Mouse (Mus musculus) urinary bladder, postnatal 36 days (tissue): ENCODE measurements around the gene Sez6.

Experiments used
- DNase-seq, 2 experiments: peaks; one replicate each; pipeline ENCODE4 v3.0.0; 2022; ENCODE audit warnings: low spot score in 2 of 2, mixed read lengths in 1 of 2

The Sez6 gene

DNA sequence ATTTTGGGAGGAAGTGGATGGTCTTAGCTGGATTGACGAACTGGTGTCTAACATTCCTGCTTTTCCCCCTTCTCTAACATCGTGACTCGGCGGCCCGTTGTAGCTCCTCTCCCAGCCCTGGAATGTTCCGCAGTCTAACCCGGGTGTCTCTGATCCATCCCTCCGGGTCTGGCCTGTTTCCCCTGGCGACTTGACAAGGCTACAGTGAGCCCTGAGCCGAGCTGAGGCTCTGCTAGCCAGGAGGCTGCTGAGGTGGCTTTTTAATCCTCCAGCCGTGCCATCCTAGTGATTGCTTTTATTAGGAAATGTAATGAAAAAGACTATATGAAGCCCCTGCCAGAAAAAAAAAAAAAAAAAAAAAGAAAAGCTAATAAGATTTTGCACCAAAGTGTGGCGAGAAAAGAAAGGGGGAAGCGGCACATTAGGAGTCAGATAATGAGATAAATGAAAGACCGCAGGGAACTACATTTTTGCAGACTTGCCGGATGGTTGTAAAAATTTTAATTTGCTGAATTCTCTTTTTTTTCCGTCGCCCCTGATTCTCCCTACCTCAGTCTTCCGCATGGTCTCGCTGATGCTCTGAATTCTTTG, 24.4 kb upstream of the Sez6 start:
- no peak for DNase-seq

DNA sequence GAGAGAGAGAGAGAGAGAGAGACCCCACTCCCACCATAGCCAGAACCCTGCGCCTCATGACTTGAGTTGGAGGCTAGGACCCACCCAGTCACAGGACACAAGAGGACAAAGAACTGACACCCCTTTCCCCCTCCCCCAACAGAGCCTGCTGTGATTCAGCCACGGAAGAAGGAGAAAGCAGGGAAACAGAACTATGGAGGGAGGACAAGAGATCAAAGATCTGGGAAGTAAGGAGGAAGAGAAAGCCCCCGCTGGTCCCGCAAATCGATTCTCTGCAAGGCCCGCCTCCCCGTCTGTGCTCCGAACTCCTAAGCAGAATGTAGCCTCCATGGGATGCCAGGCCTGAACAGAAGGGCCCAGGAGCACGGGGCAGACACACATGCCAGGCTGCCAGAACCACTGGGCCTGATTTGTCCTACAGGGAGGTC, 23.8 kb upstream of the Sez6 start:
- DNase-seq = no peak

DNA sequence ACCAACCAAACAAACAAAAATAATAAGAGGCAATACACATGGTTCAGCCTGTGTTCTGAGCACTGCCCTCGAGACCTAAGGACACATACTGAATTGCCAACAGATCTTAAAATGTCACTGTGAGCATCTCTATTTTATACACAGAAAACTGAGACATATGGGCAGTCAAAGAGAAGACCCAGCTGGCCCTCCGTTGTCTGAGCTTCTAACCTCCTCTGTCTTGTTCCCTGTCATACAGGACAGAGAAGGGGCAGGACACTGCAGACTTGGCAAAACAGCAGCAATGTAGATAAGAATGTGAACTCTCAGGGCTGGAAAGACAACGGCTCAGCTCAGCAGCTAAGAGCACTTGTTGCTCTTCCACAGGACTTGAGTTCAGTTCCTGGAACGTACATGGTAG, 22.1 kb upstream of the Sez6 start:
- no peak for DNase-seq

DNA sequence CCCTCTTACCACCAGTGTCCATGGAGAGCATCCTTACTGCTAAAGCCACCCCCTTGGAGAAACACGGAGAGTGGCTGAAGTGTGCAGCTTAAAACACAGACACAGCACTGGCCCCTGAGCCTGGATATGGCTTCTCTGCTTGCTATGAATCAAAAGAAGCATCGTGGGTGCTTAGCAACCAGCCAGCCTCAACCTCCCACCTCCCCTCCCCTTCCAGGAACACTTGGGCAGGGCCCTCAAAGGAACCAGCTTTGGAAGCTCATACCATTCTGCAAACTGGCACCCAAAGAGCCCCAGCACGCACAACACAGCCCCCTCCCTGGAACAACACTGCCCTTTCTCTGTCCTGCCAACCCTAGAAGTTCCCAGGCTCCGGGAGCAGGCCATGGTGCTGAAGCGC, 21.2 kb upstream of the Sez6 start:
- no peak for DNase-seq

DNA sequence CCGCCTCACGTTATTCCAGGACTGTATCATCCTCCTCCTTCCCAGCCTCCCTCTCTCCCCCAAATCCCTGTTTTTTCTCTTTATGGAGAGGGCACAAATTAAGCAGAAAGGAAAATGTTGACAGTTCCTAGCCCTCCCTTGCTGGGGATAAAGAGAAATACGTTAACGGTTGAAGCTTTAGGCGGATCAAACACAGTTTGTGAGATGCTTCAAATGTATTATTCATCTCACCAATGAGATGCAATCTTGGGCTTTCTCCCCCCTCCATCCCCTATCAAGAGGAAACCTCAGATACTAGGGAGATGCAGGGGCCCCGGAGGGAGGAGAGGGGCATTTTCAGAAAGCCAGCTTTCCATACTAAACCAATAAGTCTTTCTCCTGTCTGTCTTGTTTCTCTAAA, 20.8 kb upstream of the Sez6 start:
- DNase-seq = no peak

DNA sequence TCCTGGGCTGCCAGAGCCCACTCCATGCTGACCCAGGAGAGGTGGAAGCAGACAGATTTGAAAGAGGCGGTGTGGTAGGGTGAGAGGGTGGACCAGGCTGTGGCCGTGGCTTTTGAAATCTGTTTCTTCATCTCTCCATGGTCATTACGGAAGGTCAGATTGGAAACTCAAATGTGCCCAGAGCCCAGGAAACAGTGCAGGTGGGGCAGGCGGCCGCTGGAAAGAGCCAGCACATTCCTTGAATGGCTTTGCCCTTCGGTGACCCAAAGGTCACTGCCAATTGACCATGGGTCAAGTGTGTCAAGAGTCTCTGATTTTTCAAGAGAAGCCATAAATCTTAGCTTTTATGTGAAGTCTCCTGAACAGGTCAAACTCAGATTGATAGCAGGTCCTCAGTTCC, 17.1 kb upstream of the Sez6 start:
- DNase-seq = no peak

DNA sequence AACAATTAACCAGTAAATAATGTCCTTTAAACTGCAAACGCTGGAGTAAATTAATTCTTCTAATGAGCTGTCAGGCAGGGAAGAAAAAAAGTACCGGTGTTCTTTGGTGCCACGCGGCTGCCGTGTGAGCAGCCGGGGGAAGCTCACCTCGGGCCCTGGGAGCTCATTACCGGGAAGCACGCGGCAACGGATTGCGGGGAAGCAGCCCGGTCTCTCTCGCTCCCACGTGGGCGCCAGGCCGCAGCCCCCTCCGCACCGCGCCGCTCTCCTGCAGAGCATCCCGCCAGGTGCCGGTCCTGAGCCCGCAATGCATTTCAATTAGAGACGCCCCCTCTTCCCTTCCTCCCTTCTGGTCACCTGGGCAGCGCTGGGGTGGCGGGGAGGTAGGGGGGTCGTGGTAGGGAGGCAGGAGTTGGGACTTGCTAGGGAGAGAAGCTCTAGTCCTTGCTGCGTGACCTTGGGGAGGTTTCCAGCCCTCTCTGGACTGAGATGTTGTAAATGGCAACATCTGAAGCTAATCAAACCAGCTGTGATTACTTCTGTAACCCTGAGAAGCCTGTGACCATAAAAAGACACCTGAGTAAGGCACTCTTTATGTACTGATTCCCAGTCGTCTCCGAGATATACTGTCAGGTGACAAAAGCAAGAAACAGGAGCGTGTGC, 15.9 kb upstream of the Sez6 start:
- DNase-seq = no peak

DNA sequence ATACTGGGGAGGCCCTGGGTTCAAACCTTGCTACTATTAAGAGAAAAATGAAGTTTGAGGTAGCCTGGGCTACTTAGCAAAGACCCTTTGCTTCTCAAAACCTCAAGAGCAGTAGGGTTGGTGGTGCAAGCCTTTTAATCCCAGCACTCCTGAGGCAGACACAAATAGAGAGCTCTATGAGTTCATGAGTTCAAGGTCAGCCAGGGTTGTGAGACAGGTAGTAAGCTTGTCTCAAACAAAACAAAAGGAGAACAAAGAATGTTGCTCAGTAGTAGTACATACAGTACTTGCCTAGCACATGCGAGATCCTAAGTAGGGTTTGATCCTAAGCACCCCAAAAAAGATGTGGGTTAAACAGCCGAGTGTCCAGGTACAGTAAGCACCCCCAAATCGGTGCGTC, 13.9 kb upstream of the Sez6 start:
- DNase-seq = no peak

DNA sequence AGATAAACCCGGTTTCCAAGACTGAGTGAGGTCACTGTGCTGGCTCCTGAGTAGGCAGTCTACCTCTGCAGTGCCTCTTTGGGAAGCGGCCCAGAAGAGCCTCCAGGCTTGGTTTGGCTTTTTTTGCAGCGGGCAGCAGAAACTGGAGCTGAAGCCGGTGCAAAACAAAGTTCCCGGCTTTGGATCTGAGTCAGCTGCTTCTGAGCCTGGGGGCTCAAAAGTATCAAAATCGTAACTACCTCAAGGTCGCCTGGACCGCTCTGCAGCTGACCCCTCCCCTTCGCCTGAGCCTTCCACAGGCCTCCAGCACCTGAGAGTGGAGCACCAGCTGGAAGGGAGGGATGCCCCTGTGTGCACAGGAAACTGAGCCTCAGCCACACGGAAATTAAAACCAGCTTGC, 13.4 kb upstream of the Sez6 start:
- no peak for DNase-seq

DNA sequence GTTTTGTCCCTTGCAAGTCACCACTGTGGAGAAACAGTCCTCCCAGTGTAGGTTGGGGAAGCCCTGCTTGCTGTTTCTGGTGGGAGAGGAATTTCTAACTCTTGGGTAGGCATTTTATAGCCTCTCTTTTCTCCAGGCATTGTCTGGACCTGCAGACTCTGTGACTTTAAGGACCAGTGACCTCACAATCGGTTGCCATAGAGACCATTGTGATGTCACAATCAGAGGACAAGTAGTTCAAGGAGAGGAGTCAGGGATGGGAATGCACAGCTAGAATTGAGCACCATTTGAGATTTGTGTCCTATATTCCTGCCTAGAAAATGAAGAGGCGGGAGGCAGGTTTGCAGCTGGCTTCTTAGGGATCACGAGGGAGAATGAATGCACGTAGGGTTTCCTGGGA, 7.3 kb upstream of the Sez6 start:
- DNase-seq = no peak

DNA sequence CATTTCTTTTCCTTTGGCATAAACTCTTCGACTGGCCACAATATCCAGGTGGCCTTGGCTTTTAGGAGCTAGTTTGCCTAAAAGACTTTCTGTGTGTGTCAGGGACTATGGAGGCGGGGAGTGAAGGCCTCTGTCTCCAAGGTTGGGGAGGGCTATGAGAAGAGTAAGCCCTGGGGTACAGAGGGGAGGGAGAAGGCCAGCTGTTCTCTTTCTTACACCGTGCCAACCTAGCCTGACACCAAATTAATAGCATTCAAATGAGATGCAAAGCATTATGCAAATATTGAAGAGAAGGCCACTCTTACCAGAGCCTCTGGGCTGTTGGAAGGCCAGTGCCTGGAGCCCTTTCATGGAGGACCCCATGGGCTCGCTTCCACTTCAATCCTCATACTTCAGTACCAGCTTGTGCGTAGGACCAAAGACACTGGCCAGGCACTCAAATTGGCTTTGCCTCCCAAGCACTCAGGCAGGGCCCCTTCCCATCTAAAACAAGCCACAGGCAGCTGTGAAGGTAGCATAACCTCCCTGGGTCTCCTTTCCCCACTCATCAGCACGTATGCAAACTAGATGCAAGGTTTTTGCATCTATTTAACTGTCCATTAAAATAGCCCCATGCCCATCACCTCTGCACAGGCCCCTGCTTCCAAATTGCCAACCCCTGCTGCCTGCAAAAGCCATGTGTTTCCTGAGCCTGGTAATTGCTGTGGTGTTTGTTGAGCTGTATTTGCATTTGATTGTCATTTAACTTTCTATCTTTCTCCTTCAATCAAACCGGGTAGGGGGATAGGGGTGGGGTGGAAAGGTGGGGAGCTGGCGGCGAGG, 4.6 kb upstream of the Sez6 start:
- DNase-seq = no peak

DNA sequence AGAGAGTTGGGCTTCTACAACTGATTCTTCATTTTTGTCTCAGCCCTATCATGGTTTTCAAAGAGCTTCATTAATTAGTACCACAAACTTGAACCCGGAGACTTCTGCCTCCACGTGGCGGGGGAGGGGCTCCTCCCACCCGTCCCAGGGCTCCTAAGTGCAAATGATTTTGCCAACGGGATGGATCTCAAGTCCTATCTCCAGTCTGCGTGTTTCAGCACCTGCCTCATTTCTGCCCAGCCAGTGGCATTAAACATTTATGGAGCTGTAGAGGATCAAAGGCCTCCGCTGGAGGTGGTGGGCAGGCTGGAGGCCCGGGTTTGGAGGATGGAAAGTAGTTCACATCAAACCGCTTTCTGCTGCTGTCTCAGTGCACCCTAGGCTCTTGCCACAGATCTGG, 3.9 kb upstream of the Sez6 start:
- no peak for DNase-seq

DNA sequence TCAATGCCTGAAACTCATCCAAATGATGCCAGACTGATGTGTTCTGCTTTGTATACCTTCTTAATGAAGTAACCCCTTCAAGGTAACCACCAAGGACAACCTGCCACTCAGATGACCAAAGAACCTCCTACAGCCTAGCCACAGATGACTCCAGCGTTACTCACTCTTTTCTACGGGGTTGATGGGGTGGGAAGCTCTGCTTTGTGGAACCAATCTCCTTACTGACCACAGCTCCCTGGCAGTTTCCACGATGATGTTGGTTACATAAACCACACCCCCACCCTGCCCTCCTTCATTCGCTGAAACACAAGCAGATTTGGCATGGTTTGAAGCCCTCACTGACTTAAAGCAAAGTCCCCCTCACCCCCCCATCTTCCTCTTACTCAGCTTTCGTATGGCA, 2.8 kb upstream of the Sez6 start:
- DNase-seq = no peak

DNA sequence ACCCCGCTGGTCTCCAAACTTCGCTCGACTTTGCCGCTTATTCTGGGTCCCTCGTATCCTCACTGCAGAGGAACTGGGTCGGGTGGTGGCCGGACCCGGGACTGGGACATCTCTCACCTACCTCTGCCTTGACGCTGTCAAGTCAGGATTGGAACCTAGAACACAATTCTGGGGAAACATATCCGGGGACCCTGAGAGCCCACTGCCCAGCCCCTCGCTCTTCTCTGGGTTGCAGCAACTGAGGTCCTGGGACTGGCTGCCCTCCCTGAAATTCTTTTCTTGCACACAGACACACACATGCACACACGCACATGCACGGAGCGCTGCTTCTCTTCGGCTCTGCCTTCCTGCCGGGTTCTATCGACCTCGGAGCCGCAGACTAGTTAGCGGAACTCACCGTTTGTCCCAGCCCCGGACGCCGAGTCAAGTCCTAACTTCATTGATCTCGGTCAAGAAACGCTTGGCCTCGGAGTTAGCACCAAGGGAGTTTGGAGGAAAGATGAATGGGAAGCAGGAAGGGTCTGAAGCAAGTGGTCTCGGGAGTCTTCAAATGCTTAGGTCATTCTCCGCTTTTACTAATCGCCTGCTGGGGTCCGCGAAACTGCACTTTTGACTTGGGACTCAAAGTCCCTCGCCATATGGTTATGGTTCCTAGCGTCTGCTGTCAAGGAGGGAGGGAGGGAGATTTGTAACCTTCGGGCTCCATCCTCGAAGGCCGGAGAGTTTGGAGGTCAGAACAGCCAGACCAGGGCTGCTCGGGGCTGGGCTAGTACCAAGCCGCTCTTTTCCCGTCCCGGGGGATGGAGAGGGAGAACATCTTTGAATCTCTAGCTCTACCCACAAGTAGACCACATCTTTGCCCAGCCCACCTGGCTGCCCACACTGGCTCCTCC, 1.2 kb downstream of the Sez6 start:
- DNase-seq = no peak

DNA sequence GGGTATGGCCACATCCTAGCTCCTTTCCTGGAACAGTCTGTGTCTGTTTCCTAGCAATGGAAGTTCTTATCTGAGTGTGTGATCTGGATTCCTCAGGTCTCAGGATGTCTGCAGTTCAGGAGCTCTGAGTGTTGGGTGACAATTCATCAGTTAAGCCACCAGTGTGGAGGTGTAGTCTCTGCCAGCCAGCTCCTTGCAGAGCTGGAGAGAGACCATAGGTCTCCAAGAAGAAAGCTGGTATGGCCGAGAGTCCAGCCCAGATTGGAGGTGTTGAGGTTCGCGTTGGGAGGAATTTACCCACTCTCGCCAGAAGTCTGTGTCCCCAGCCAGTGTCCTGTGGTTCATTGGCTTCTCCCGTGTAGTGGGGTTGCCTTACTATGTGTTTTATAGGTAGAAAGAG, 2.0 kb downstream of the Sez6 start:
- DNase-seq = no peak

DNA sequence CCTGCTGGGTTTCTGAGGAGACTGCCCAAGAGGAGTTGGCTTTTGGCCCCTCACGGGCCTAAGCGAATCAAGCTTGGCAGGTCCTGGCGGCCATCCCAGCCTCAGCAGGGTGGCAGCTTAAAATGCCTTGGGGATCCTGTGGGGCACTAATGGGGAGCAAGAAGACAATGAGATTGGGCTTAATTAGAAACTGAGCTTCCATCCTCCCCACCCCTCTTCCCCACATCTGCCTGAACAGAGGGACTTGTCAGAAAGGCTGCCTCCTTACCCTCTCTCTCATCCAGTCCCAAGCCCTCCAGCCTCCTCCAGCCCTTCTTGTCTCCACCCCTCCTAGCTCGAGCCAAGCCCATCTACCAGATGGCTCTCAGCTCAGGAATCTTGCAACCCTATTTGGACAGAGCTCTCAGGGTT, 3.5 kb downstream of the Sez6 start:
- DNase-seq = no peak

DNA sequence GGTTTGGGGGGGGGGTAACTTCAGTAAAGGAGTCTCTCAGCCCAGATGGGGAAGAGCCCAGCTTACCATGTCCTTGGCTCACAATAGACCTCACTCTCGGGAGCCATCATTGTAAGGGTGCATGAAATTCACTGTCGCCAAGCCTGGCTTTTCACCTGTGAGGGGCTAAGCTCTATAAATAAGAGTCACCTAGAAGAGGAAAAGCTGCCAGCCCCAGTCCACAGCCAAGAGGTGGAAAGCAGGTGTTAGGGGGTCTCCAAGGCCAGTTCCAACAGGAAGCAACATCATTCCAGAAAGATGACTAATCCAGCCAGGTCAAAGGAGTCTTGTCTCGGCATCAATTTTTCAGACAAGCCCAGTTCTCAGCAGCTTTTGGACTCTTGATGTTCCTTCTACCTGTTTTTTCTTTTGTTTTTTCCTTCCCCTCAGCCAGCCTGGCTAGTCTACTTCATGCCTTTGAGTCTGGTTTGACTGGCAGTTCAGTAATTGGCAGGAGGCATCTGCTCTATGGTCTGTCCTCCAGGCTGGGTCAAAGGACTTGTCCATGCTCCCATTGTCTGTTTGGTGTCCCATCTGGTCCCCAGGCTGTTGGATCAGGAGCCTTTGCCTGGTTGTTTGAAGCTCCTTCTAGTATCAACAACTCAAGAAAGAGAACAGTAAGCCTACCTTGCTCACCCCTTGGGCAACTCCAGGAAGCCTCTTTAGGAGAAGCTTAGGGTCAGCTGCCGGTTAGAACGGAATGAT, 4.1 kb downstream of the Sez6 start:
- no peak for DNase-seq

DNA sequence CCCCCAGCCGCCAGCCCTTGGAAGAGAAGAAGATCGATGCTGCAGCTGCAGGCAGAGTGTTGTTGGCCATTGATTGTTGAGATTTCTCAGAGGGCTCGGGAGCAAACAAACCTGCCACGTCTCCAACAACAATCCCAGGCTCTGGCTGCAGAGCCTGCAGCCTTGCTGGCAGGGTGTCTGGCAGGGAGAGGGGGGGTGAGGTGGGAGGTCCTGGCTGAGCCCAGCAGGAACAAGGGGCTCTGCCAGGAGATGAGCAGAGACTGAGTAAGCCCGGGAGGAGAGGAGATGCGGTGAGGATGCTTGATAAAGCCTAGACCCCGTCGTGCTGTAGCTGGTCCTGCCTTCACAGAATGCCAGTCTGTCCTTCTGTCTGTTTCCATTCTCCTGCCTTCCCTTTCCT, 6.2 kb downstream of the Sez6 start:
- DNase-seq = no peak

DNA sequence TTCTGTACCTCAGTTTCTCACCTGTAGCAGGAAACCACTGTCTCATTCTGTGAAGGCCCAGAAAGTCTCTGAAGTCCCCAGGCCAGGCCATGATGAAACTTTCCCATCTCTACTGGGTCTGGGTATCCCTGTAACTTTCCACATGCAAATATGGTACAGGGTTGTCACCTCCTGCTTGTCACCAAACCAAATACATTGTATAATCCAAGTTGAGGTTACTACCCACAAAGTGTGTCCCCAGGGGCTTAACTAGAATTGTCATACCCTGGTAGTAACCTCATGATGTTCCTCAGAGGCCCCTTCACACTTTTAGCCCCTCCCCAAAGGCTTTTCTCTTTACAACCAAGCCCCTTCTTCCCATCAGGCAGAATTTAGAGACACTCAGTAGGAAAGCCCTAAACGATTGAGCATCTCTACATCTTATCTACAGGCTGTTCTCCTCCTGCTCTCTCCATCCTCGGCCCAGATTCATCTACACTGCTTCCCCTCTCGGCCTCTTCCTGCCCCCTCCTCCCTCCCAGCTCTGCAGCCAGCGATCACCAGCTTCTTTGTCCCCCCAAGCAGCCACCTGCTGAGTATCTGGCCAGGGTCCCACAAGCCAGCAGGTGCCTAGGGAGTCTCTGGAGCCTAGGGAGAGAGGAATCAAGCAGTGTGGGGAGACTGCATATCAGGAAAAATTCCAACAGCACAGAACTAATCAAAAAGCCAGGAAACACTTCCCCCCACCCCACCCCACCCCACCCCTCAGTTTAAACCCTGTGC, 7.2 kb downstream of the Sez6 start:
- DNase-seq = no peak

DNA sequence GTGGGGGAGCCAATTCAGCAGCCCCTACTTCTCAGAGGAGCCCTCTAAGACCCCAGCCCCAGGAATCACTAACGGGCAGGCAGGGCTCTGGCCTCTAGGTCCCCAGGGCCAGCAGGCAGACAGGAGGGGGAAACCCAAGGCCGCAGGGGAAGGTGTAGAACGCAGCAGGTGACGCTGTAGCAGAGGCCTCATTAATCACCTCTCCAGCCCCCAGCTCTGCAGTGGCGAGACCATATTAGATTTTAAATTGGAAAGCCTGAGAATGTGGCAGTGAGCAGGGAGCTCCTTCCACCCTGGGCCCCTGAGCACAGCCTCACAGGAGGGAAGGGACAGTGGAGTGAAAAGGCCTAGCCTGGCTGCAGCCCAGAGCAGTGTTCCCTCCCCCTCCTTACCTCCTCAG, 11.6 kb downstream of the Sez6 start:
- no peak for DNase-seq

DNA sequence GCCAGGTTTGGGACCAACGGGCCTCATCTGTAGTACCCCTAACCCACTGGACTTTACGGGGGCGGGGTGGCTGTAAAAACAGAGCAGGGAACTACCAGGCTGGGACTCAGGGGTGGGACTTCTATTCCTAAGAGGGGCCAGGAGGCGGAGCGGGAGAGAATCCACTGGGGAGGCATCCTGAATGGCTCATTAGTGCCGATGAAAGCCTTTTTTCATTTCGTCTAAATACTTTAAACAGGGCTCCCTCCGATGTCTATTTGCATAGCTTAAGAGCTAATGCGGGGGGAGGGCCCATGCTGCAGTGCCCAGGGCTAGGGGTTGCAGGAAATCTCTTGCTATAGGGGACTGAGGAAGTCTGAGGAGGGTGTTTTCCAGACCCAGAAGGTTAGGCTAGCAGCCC, 17.3 kb downstream of the Sez6 start:
- no peak for DNase-seq
